15 mouse cellular contexts compared by ENCODE assay signal in the genomic region with DNA sequence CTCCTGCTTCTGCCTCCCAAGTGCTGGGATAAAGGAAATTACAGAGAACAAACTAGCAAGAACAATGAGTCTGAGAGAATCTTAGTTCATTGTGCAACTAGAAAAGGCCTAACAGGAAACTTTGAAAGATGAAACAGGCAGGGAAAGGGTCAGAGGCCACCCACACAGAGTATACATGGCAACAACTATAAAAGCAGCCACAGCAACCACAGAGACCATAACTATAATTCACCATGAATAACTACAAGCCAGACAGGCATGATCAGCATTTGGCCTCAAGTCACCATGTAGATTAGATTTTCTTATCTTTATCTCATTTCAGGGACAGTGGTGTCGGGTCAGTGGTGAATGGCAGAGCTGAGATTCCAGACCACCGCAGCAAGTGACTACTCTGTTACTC.
"Had no signal": no experiment of that assay in that cellular context is flagged by ENCODE, and none has a peak within 500 bp of the region (broad histone marks: within the 10 kb centered on the region; RNA-seq: fewer than 3 reads in every experiment).

No protein-coding gene starts in this region.

- H3K27me3 ChIP-seq: limb, embryonic 12.5 days; limb, embryonic 15.5 days; midbrain, embryonic 13.5 days; stomach, embryonic 15.5 days had no signal

- H3K36me3 ChIP-seq: limb, embryonic 12.5 days; limb, embryonic 15.5 days; midbrain, embryonic 10.5 days; midbrain, embryonic 13.5 days; stomach, embryonic 15.5 days had no signal

- DNase-seq: kidney, postnatal 14 days; kidney, postnatal 4 days; left cerebral cortex, postnatal 4 days; liver, postnatal 0 days; lung, embryonic 14.5 days; lung, postnatal 36 days; right cerebral cortex, postnatal 25 days; spleen, adult 18-20 months; thymus, postnatal 25 days had no signal

- H3K4me3 ChIP-seq: limb, embryonic 12.5 days; limb, embryonic 15.5 days; megakaryocyte, embryonic 14.5 days; midbrain, embryonic 10.5 days; midbrain, embryonic 13.5 days; stomach, embryonic 15.5 days had no signal
